Mouse (Mus musculus) stomach, postnatal 0 days (tissue): ENCODE data around the gene Chrnb4.

Experiments
- CTCF ChIP-seq: IDR thresholded peaks from 2 replicates; pipeline ENCODE4 v1.5.1; 2016; ENCODE audit warnings: antibody characterized with exemption, low read depth, mild to moderate bottlenecking, moderate library complexity
- EP300 ChIP-seq: optimal IDR thresholded peaks from 2 replicates; pipeline ENCODE3; 2016; ENCODE audit warnings: antibody characterized with exemption

DNA sequence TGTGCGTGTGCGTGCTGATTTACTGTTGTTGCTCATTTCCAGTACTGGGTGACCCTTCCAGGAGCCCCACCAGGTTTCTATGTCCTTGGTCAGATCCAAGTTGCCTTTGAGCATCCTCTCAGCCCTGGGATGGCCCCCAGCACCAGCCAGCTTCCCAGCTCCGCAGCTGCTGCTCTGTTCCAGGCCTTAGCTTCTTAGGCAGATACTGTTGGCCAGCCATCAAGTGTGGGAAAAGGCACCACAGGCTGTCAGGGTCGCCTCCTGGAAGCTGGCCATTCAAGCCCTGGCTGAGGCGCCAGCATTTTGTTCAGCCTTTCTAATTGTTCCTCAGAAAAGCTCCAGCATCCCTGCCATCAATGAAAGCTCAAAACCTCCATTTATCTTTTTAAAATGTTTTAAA, 8.6 kb downstream of the Chrnb4 start:
- TF ChIP-seq CTCF = no peak
- TF ChIP-seq EP300 = no peak
